Mouse (Mus musculus): ENCODE data around the gene Zyg11b.

- no peak for TF ChIP-seq CTCF (IDR thresholded peaks at IDR 0.05)
- no peak for TF ChIP-seq POLR2A (IDR thresholded peaks at IDR 0.05; ENCODE audit: insufficient read depth, low read depth, low read length)
Measured at GRCm38 (mm10) chr4:108222507-108222906, 78.4 kb downstream of the Zyg11b start.

Data from heart, adult 2 months (tissue).